Mouse (Mus musculus): ENCODE measurements around the gene Strap.

GRCm38 (mm10) chr6:137795494-137795893 is 60.6 kb downstream of the Strap start:
- TF ChIP-seq ZNF384 (IDR thresholded peaks at IDR 0.05; ENCODE audit: low read depth, low read length), result no peak
- TF ChIP-seq HCFC1 (IDR thresholded peaks at IDR 0.05; ENCODE audit: borderline replicate concordance, insufficient read depth, low read length), result no peak
- no peak for TF ChIP-seq CHD2 (IDR thresholded peaks at IDR 0.05; ENCODE audit: low read depth, low read length)
- TF ChIP-seq MAFK (IDR thresholded peaks at IDR 0.05; ENCODE audit: insufficient read depth, low read depth, low read length), result no peak
